Mouse (Mus musculus) CD8-positive naive resting alpha-beta T cell, adult 57 days (primary cell): Measurements from ENCODE around the gene Hils1. TPM values are rescaled to one million over a fixed set of nuclear protein-coding genes. Genes with fewer than 3 reads are reported as not detected.

Experiments used
- total RNA-seq: library from RNA; stranded (reverse); gene quantifications from one replicate; pipeline ENCODE4 v1.2.4, GENCODE M21; 2023

The Hils1 gene
- not detected for total RNA-seq

DNA sequence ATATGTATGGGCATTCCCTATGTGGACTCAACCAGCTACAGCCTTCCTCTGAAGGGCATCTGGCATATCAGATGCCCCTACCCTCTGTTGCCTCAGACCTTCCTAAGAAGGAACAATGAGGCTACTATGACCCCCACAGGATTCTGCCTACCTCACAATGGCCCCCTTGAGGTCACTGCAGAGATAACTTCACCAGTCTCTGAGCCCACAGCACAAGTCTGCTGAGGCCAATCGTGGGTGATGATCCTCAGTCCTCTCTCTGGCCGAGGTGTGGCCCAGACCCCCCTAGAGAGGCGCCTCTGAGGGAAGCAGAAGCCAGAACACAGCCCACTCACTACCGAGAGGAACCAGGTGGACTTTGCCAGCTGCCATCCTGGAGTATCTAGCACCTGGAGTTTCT lies at the start of gene Hils1:
Gene Hils1 (plus strand): TSS at position 175 of the 400 bp plus-strand sequence.

DNA sequence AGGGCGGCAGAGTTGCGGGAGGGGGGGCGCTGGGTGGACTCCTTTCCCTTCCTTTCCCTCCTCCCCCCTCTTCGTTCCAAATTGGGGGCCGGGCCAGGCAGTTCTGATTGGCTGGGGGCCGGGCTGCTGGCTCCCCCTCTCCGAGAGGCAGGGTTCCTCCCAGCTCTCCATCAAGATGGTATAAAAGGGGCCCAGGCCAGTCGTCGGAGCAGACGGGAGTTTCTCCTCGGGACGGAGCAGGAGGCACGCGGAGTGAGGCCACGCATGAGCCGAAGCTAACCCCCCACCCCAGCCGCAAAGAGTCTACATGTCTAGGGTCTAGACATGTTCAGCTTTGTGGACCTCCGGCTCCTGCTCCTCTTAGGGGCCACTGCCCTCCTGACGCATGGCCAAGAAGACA lies 31.3 kb upstream of the Hils1 start, which contains the start of gene Col1a1:
Gene Col1a1 (plus strand): TSS at position 180 of the 400 bp plus-strand sequence.

DNA sequence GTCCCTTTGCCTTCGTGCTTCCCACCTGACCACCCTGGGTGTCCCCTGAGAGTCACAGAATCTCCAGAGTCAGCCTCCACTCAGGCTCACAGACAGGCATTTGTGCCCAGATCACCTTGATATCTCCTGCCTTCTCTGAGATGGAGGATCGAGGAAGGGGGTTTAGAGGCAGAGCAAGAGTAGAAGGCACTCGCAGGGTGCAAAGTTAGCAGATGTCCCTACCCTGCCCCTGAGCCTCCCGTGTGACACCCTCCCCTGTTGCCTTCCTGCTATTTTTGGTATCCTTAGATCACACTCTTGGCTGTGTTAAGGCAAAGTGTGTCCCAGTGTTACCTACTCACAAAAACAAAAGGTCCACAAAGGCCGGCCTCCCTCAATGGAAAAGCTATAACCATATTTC lies 8.8 kb downstream of the Hils1 start, which contains the start of gene Sgca:
Gene Sgca (minus strand): TSS at position 129 of the 400 bp plus-strand sequence.

DNA sequence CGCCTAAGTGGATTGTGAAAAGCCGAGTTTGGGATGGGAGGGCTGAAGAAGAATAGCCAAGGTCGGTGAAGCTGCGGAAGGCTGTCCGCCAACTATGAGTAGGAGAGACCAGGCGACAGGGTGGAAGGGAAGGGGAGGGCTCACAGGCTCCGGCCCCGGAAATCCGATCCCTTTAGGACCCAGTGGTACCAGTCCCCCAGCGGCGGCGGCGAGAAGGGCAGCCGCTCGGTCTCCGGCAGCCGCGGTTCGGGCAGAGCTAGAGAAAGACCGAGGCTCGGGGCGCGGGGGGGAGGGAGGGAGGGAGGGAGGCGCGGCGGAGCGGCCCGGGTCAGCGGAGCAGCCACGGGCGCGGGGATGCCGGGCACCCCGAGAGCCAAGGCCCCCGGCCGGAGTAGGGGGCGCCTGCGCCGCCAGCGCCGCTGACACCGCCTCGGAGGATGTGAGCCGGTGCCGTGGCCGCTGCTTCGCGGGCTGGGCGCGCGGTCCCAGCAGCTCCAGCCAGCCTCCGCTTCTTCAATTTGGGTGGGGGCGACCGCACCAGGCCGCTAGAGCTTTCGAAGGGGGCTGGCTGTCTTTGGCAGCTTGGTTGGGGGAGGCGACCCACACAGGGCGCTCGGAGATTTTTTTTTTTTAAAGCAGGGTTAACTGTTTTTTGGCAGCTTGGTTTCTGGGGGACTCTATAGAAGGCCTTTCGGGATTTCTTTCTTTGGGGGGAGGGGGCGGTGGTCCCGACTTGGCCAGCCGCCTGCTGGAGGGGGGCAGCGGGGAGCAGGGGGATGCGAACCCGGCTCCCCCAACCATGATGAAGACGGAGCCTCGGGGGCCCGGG lies 23.6 kb downstream of the Hils1 start, which contains the start of gene Ppp1r9b:
Gene Ppp1r9b (plus strand): TSS at position 287 of the 829 bp plus-strand sequence.

DNA sequence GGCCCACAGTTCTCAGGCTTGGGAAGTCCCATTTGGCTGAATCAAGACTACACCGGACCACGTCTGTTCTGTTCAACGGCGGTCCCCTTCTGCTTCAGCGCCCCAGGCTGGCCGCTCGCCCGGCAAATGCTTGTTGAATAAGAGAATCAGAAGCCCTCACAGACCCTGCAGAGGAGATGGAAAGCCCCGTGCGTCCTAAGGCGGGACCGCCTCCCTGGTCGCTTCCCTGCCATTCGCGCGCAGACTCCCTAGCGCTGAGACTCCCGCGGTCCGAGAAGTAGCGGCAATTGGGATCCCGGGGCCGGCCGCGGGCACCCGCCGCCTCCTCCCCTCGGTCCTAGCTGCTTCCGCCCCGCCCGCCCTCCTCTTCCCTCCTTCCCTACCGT lies 42.2 kb downstream of the Hils1 start, which contains the start of gene Samd14:
Gene Samd14 (plus strand): TSS at position 251 of the 386 bp plus-strand sequence.

Other genes with a start within 250 kb of the Hils1 start
- not detected for gene Cdc34b, start 225.8 kb upstream of the Hils1 start, total RNA-seq
- gene Tmem92, start 184.9 kb upstream of the Hils1 start, total RNA-seq = not detected
- gene Col1a1, start 31.4 kb upstream of the Hils1 start, total RNA-seq = 0.73 TPM
- not detected for gene Sgca, start 8.7 kb downstream of the Hils1 start, total RNA-seq
- gene Ppp1r9b, start 23.4 kb downstream of the Hils1 start, total RNA-seq = 131 TPM
- gene Samd14, start 42.3 kb downstream of the Hils1 start, total RNA-seq = 0.52 TPM
- 13.4 TPM for gene Pdk2, start 73.8 kb downstream of the Hils1 start, total RNA-seq
- 2.4 TPM for gene Itga3, start 109.2 kb downstream of the Hils1 start, total RNA-seq
- gene Dlx3, start 152.5 kb downstream of the Hils1 start, total RNA-seq = not detected
- not detected for gene Dlx4, start 178.7 kb downstream of the Hils1 start, total RNA-seq